Mouse (Mus musculus): ENCODE data around the gene Gper1.

DNA sequence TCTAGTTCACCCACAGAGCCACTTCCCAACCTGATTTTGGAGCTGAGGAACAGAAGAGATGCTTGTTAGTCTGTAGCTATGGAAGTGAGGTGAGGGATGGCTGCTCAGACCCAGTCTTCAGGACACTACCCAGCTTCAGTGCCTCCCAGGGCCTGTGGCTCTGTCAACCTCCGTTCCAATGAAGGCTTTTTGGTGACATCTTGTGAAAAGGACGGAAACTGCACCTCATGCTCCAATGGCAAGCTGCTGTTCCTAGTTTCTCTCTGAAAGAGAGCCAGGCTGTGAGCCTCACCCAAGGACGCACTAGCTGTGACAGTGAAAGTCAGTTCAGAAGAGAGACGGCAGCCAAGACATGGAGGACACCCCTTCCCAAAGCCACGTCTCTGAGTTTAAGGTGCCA is 45.0 kb downstream of the Gper1 start:
- TF ChIP-seq CTCF (IDR thresholded peaks at IDR 0.05; ENCODE audit: low read depth, low read length) (no peak), GATA1 (IDR thresholded peaks at IDR 0.05; ENCODE audit: borderline replicate concordance, low read length) (no peak)

All from G1E (cell line).